Mouse (Mus musculus): ENCODE results near the gene Slc16a3. TPM values are rescaled to one million over a fixed set of nuclear protein-coding genes. Genes with fewer than 3 reads are reported as not detected.

The Slc16a3 gene
- polyA plus RNA-seq, 1 experiment from 2014 or later = 289 TPM

- peaks cover 98% of the 10 kb centered on the region for H3K36me3 ChIP-seq
- no peak overlapping the region for H3K4me3 ChIP-seq
- peak overlapping the region; percentile 69; the same call in 1 of the 2 replicates for H3K27ac ChIP-seq (ENCODE audit: poor library complexity, severe bottlenecking)
- H3K9me3 ChIP-seq (replicated peaks) = no peaks in the 10 kb centered on the region
- no peak for ATAC-seq (ENCODE audit: insufficient number of reproducible peaks, low FRiP score)
- no peaks in the 10 kb centered on the region for H3K27me3 ChIP-seq (replicated peaks)
- H3K4me2 ChIP-seq = no peak overlapping the region
- H3K9ac ChIP-seq = 0 out of 2 replicates have a peak overlapping the region, but pooled peaks have one; percentile 3
- 83% methylated on average over 18 of the region's 18 CpGs for WGBS
- peaks cover 70% of the 10 kb centered on the region for H3K4me1 ChIP-seq (replicated peaks)
These were observed 10.8 kb downstream of the Slc16a3 start for GRCm38 (mm10) chr11:120959066-120959465.

- no peak for ATAC-seq (ENCODE audit: insufficient number of reproducible peaks, low FRiP score)
- Histone ChIP-seq H3K36me3 (peaks cover 98% of the 10 kb centered on the region), H3K4me3 (no peak overlapping the region), H3K27me3 (replicated peaks) (no peaks in the 10 kb centered on the region), H3K4me1 (replicated peaks) (peaks cover 70% of the 10 kb centered on the region), H3K27ac (ENCODE audit: poor library complexity, severe bottlenecking) (peak overlapping the region; percentile 17; the same call in 1 of the 2 replicates), H3K4me2 (no peak overlapping the region), H3K9me3 (replicated peaks) (no peaks in the 10 kb centered on the region), H3K9ac (no peak overlapping the region)
- 52% methylated on average over 3 of the region's 3 CpGs for WGBS
These were observed 11.3 kb downstream of the Slc16a3 start for GRCm38 (mm10) chr11:120959564-120959963.

GRCm38 (mm10) chr11:120960248-120960647 is 12.0 kb downstream of the Slc16a3 start:
- H3K9ac ChIP-seq = no peak overlapping the region
- H3K4me1 ChIP-seq (replicated peaks) = peaks cover 70% of the 10 kb centered on the region
- H3K27ac ChIP-seq (ENCODE audit: poor library complexity, severe bottlenecking) = peak overlapping the region; percentile 17
- H3K27me3 ChIP-seq (replicated peaks) = no peaks in the 10 kb centered on the region
- no peak overlapping the region for H3K4me3 ChIP-seq
- ATAC-seq (ENCODE audit: insufficient number of reproducible peaks, low FRiP score) = no peak
- H3K4me2 ChIP-seq = no peak overlapping the region
- peaks cover 98% of the 10 kb centered on the region for H3K36me3 ChIP-seq
- 68% methylated on average over 1 of the region's 1 CpGs for WGBS
- H3K9me3 ChIP-seq (replicated peaks) = no peaks in the 10 kb centered on the region

- Histone ChIP-seq H3K27me3 (replicated peaks) (no peaks in the 10 kb centered on the region), H3K4me3 (no peak overlapping the region), H3K9ac (no peak overlapping the region), H3K9me3 (replicated peaks) (no peaks in the 10 kb centered on the region), H3K4me2 (no peak overlapping the region), H3K4me1 (replicated peaks) (peaks cover 76% of the 10 kb centered on the region), H3K36me3 (peaks cover 98% of the 10 kb centered on the region), H3K27ac (ENCODE audit: poor library complexity, severe bottlenecking) (no peak overlapping the region)
- 83% methylated on average over 7 of the region's 7 CpGs for WGBS
- no peak for ATAC-seq (ENCODE audit: insufficient number of reproducible peaks, low FRiP score)
These were observed 13.3 kb downstream of the Slc16a3 start for GRCm38 (mm10) chr11:120961594-120961993.

- no peak overlapping the region for H3K4me3 ChIP-seq
- no peak overlapping the region for H3K4me2 ChIP-seq
- no peak overlapping the region for H3K27ac ChIP-seq (ENCODE audit: poor library complexity, severe bottlenecking)
- peaks cover 75% of the 10 kb centered on the region for H3K4me1 ChIP-seq (replicated peaks)
- H3K9ac ChIP-seq = no peak overlapping the region
- no peak for ATAC-seq (ENCODE audit: insufficient number of reproducible peaks, low FRiP score)
- 84% methylated on average over 13 of the region's 13 CpGs for WGBS
- no peaks in the 10 kb centered on the region for H3K27me3 ChIP-seq (replicated peaks)
- H3K36me3 ChIP-seq = peaks cover 98% of the 10 kb centered on the region
- H3K9me3 ChIP-seq (replicated peaks) = no peaks in the 10 kb centered on the region
These were observed 13.9 kb downstream of the Slc16a3 start for GRCm38 (mm10) chr11:120962050-120962771.

- Histone ChIP-seq H3K4me1 (replicated peaks) (peaks cover 68% of the 10 kb centered on the region), H3K9me3 (replicated peaks) (no peaks in the 10 kb centered on the region), H3K27me3 (replicated peaks) (no peaks in the 10 kb centered on the region), H3K27ac (ENCODE audit: poor library complexity, severe bottlenecking) (no peak overlapping the region), H3K36me3 (peaks cover 98% of the 10 kb centered on the region), H3K4me3 (no peak overlapping the region), H3K4me2 (no peak overlapping the region), H3K9ac (no peak overlapping the region)
- no peak for ATAC-seq (ENCODE audit: insufficient number of reproducible peaks, low FRiP score)
- WGBS = 85% methylated on average over 7 of the region's 7 CpGs
These were observed 14.6 kb downstream of the Slc16a3 start for GRCm38 (mm10) chr11:120962909-120963308.

- Histone ChIP-seq H3K27ac (ENCODE audit: poor library complexity, severe bottlenecking) (no peak overlapping the region), H3K9me3 (replicated peaks) (no peaks in the 10 kb centered on the region), H3K36me3 (peaks cover 98% of the 10 kb centered on the region), H3K4me1 (replicated peaks) (peaks cover 52% of the 10 kb centered on the region), H3K4me3 (no peak overlapping the region), H3K27me3 (replicated peaks) (no peaks in the 10 kb centered on the region), H3K4me2 (no peak overlapping the region), H3K9ac (0 out of 2 replicates have a peak overlapping the region, but pooled peaks have one; percentile 8)
- no peak for ATAC-seq (ENCODE audit: insufficient number of reproducible peaks, low FRiP score)
- WGBS = 81% methylated on average over 10 of the region's 10 CpGs
These were observed 16.2 kb downstream of the Slc16a3 start for GRCm38 (mm10) chr11:120964195-120965157.

GRCm38 (mm10) chr11:120965587-120965986 is 17.3 kb downstream of the Slc16a3 start:
- Histone ChIP-seq H3K4me3 (no peak overlapping the region), H3K4me2 (no peak overlapping the region), H3K36me3 (peaks cover 99% of the 10 kb centered on the region), H3K9ac (no peak overlapping the region), H3K27ac (ENCODE audit: poor library complexity, severe bottlenecking) (no peak overlapping the region), H3K4me1 (replicated peaks) (peaks cover 41% of the 10 kb centered on the region), H3K27me3 (replicated peaks) (no peaks in the 10 kb centered on the region), H3K9me3 (replicated peaks) (no peaks in the 10 kb centered on the region)
- no peak for ATAC-seq (ENCODE audit: insufficient number of reproducible peaks, low FRiP score)
- WGBS = 85% methylated on average over 4 of the region's 4 CpGs

- Histone ChIP-seq H3K4me2 (no peak overlapping the region), H3K27ac (ENCODE audit: poor library complexity, severe bottlenecking) (no peak overlapping the region), H3K36me3 (peaks cover 99% of the 10 kb centered on the region), H3K4me1 (replicated peaks) (peaks cover 23% of the 10 kb centered on the region), H3K9ac (no peak overlapping the region), H3K9me3 (replicated peaks) (no peaks in the 10 kb centered on the region), H3K4me3 (no peak overlapping the region), H3K27me3 (replicated peaks) (no peaks in the 10 kb centered on the region)
- 90% methylated on average over 5 of the region's 5 CpGs for WGBS
- ATAC-seq (ENCODE audit: insufficient number of reproducible peaks, low FRiP score) = no peak
These were observed 21.5 kb downstream of the Slc16a3 start for GRCm38 (mm10) chr11:120969742-120970141.

GRCm38 (mm10) chr11:120971237-120971636 is 23.0 kb downstream of the Slc16a3 start:
- Histone ChIP-seq H3K4me1 (replicated peaks) (peaks cover 8% of the 10 kb centered on the region), H3K36me3 (peaks cover 93% of the 10 kb centered on the region), H3K4me3 (no peak overlapping the region), H3K4me2 (no peak overlapping the region), H3K27me3 (replicated peaks) (no peaks in the 10 kb centered on the region), H3K27ac (ENCODE audit: poor library complexity, severe bottlenecking) (no peak overlapping the region), H3K9me3 (replicated peaks) (no peaks in the 10 kb centered on the region), H3K9ac (no peak overlapping the region)
- no peak for ATAC-seq (ENCODE audit: insufficient number of reproducible peaks, low FRiP score)
- 91% methylated on average over 5 of the region's 5 CpGs for WGBS

- H3K9me3 ChIP-seq (replicated peaks) = no peaks in the 10 kb centered on the region
- H3K9ac ChIP-seq = no peak overlapping the region
- H3K4me3 ChIP-seq = no peak overlapping the region
- peaks cover 87% of the 10 kb centered on the region for H3K36me3 ChIP-seq
- no peak overlapping the region for H3K4me2 ChIP-seq
- H3K4me1 ChIP-seq (replicated peaks) = 0 out of 2 replicates have a peak, but pooled peaks cover 5% of the 10 kb centered on the region
- H3K27ac ChIP-seq (ENCODE audit: poor library complexity, severe bottlenecking) = no peak overlapping the region
- ATAC-seq (ENCODE audit: insufficient number of reproducible peaks, low FRiP score) = no peak
- no peaks in the 10 kb centered on the region for H3K27me3 ChIP-seq (replicated peaks)
- WGBS = 75% methylated on average over 6 of the region's 6 CpGs
These were observed 25.0 kb downstream of the Slc16a3 start for GRCm38 (mm10) chr11:120973318-120973717.

Measured in heart, embryonic 12.5 days (tissue).